Mouse (Mus musculus) cerebellum, adult 8-10 months (tissue): ENCODE data around the gene Pum2.
A peak's percentile ranks its signal among the peaks of the same experiment; 100 is the strongest.
"Not testable (repeated sequence)": the region's sequence is repeated elsewhere in the genome, so short reads cannot be mapped to it uniquely, and the experiment has no call there.

ENCODE experiments used
- DNase-seq: peaks from one replicate; pipeline ENCODE4 v3.0.0; 2022

Gene Pum2

GRCm38 (mm10) chr12:8673974-8674306 is at the start of gene Pum2:
Pum2 (plus strand) TSS chr12:8674134.
- peak; percentile 92 for DNase-seq

GRCm38 (mm10) chr12:8629537-8629936 is 44.4 kb upstream of the Pum2 start:
- DNase-seq, result no peak

- no peak for DNase-seq
These were observed 42.2 kb upstream of the Pum2 start for GRCm38 (mm10) chr12:8631691-8632090.

GRCm38 (mm10) chr12:8632737-8633365 is 41.1 kb upstream of the Pum2 start:
- no peak for DNase-seq

GRCm38 (mm10) chr12:8634306-8634705 is 39.6 kb upstream of the Pum2 start:
- no peak for DNase-seq

GRCm38 (mm10) chr12:8635546-8635945 is 38.4 kb upstream of the Pum2 start:
- no peak for DNase-seq

GRCm38 (mm10) chr12:8636945-8637344 is 37.0 kb upstream of the Pum2 start:
- DNase-seq, result no peak

GRCm38 (mm10) chr12:8638411-8639087 is 35.4 kb upstream of the Pum2 start:
- peak; percentile 77 for DNase-seq

GRCm38 (mm10) chr12:8640186-8640585 is 33.7 kb upstream of the Pum2 start:
- peak; percentile 29 for DNase-seq

GRCm38 (mm10) chr12:8640711-8641424 is 33.1 kb upstream of the Pum2 start:
- peak; percentile 100 for DNase-seq

GRCm38 (mm10) chr12:8641425-8641735 is 32.6 kb upstream of the Pum2 start:
- peak; percentile 51 for DNase-seq

- DNase-seq, result not testable (repeated sequence)
These were observed 25.7 kb upstream of the Pum2 start for GRCm38 (mm10) chr12:8648211-8648610.

- DNase-seq, result not testable (repeated sequence)
These were observed 23.9 kb upstream of the Pum2 start for GRCm38 (mm10) chr12:8650027-8650426.

- DNase-seq, result no peak
These were observed 17.3 kb upstream of the Pum2 start for GRCm38 (mm10) chr12:8656596-8656995.

- DNase-seq, result no peak
These were observed 16.8 kb upstream of the Pum2 start for GRCm38 (mm10) chr12:8657116-8657515.

- DNase-seq, result no peak
These were observed 16.1 kb upstream of the Pum2 start for GRCm38 (mm10) chr12:8657629-8658366.

GRCm38 (mm10) chr12:8659406-8660279 is 14.3 kb upstream of the Pum2 start:
- no peak for DNase-seq

- no peak for DNase-seq
These were observed 12.2 kb upstream of the Pum2 start for GRCm38 (mm10) chr12:8661747-8662146.

- DNase-seq, result no peak
These were observed 11.8 kb upstream of the Pum2 start for GRCm38 (mm10) chr12:8662175-8662574.

GRCm38 (mm10) chr12:8662721-8663120 is 11.2 kb upstream of the Pum2 start:
- DNase-seq, result no peak

GRCm38 (mm10) chr12:8667473-8668255 is 6.3 kb upstream of the Pum2 start:
- DNase-seq, result no peak

GRCm38 (mm10) chr12:8669421-8669820 is 4.5 kb upstream of the Pum2 start:
- DNase-seq, result no peak
